Mouse (Mus musculus): ENCODE measurements around the gene Sik3. TPM values are rescaled to one million over a fixed set of nuclear protein-coding genes. Genes with fewer than 3 reads are reported as not detected.

Sik3 gene
- polyA plus RNA-seq, 1 experiment from 2014 or later: 9.8 TPM

- Histone ChIP-seq H3K4me1 (peaks cover under 1% of the 10 kb centered on the region; the same call in 1 of the 2 replicates), H3K9me3 (no peaks in the 10 kb centered on the region), H3K9ac (no peak overlapping the region), H3K27me3 (peaks cover 2% of the 10 kb centered on the region; the same call in 1 of the 2 replicates), H3K27ac (no peak overlapping the region), H3K36me3 (replicated peaks) (no peaks in the 10 kb centered on the region), H3K4me3 (replicated peaks) (no peak overlapping the region), H3K4me2 (no peak overlapping the region)
- no peak for ATAC-seq (ENCODE audit: low FRiP score)
- 58% methylated on average over 5 of the region's 5 CpGs for WGBS
Observed at GRCm38 (mm10) chr9:46006224-46006623, 6.4 kb upstream of the Sik3 start.

GRCm38 (mm10) chr9:46008931-46009668, 3.5 kb upstream of the Sik3 start:
- H3K9ac ChIP-seq: no peak overlapping the region
- peaks cover 4% of the 10 kb centered on the region; the same call in 1 of the 2 replicates for H3K27me3 ChIP-seq
- WGBS: 82% methylated on average over 7 of the region's 7 CpGs
- H3K4me1 ChIP-seq: peaks cover 21% of the 10 kb centered on the region
- no peak overlapping the region for H3K4me2 ChIP-seq
- no peaks in the 10 kb centered on the region for H3K9me3 ChIP-seq
- H3K27ac ChIP-seq: no peak overlapping the region
- no peak for ATAC-seq (ENCODE audit: low FRiP score)
- no peak overlapping the region for H3K4me3 ChIP-seq (replicated peaks)
- H3K36me3 ChIP-seq (replicated peaks): no peaks in the 10 kb centered on the region

- no peaks in the 10 kb centered on the region for H3K9me3 ChIP-seq
- ATAC-seq (ENCODE audit: low FRiP score): no peak
- H3K36me3 ChIP-seq (replicated peaks): no peaks in the 10 kb centered on the region
- no peak overlapping the region for H3K4me3 ChIP-seq (replicated peaks)
- H3K4me1 ChIP-seq: peaks cover 26% of the 10 kb centered on the region
- no peak overlapping the region for H3K4me2 ChIP-seq
- peaks cover 4% of the 10 kb centered on the region; the same call in 1 of the 2 replicates for H3K27me3 ChIP-seq
- WGBS: 86% methylated on average over 1 of the region's 1 CpGs
- no peak overlapping the region for H3K9ac ChIP-seq
- H3K27ac ChIP-seq: no peak overlapping the region
Observed at GRCm38 (mm10) chr9:46009669-46009983, 3.0 kb upstream of the Sik3 start.

- peaks cover 42% of the 10 kb centered on the region for H3K4me1 ChIP-seq
- peak overlapping the region; percentile 79 for H3K4me2 ChIP-seq
- H3K9ac ChIP-seq: no peak overlapping the region
- no peak overlapping the region for H3K4me3 ChIP-seq (replicated peaks)
- ATAC-seq (ENCODE audit: low FRiP score): no peak
- WGBS: 54% methylated on average over 3 of the region's 3 CpGs
- no peaks in the 10 kb centered on the region for H3K36me3 ChIP-seq (replicated peaks)
- no peak overlapping the region for H3K27ac ChIP-seq
- H3K9me3 ChIP-seq: no peaks in the 10 kb centered on the region
- peaks cover 4% of the 10 kb centered on the region; the same call in 1 of the 2 replicates for H3K27me3 ChIP-seq
Observed at GRCm38 (mm10) chr9:46011094-46011970, 1.3 kb upstream of the Sik3 start.

- Histone ChIP-seq H3K9me3 (no peaks in the 10 kb centered on the region), H3K9ac (peak overlapping the region; percentile 95), H3K4me3 (replicated peaks) (peak overlapping the region; percentile 95), H3K27me3 (peaks cover 4% of the 10 kb centered on the region; the same call in 1 of the 2 replicates), H3K27ac (peak overlapping the region; percentile 85), H3K4me2 (peak overlapping the region; percentile 79), H3K36me3 (replicated peaks) (no peaks in the 10 kb centered on the region), H3K4me1 (peaks cover 47% of the 10 kb centered on the region)
- under 1% methylated on average over 45 of the region's 46 CpGs for WGBS
- peak; percentile 63 for ATAC-seq (ENCODE audit: low FRiP score)
Observed at GRCm38 (mm10) chr9:46013009-46013586, 478 bp downstream of the Sik3 start.

GRCm38 (mm10) chr9:46013616-46014015, 996 bp downstream of the Sik3 start:
- WGBS: 2% methylated on average over 5 of the region's 5 CpGs
- Histone ChIP-seq H3K4me1 (peaks cover 47% of the 10 kb centered on the region), H3K4me3 (replicated peaks) (peak overlapping the region; percentile 95), H3K9me3 (no peaks in the 10 kb centered on the region), H3K36me3 (replicated peaks) (no peaks in the 10 kb centered on the region), H3K9ac (peak overlapping the region; percentile 95), H3K4me2 (peak overlapping the region; percentile 79), H3K27ac (peak overlapping the region; percentile 85), H3K27me3 (peaks cover 4% of the 10 kb centered on the region; the same call in 1 of the 2 replicates)
- ATAC-seq (ENCODE audit: low FRiP score): no peak

- H3K9ac ChIP-seq: no peak overlapping the region
- H3K4me1 ChIP-seq: peaks cover 47% of the 10 kb centered on the region
- ATAC-seq (ENCODE audit: low FRiP score): no peak
- peak overlapping the region; percentile 95 for H3K4me3 ChIP-seq (replicated peaks)
- H3K27me3 ChIP-seq: peaks cover 4% of the 10 kb centered on the region; the same call in 1 of the 2 replicates
- no peaks in the 10 kb centered on the region for H3K36me3 ChIP-seq (replicated peaks)
- under 1% methylated on average over 10 of the region's 10 CpGs for WGBS
- peak overlapping the region; percentile 79 for H3K4me2 ChIP-seq
- no peaks in the 10 kb centered on the region for H3K9me3 ChIP-seq
- no peak overlapping the region for H3K27ac ChIP-seq
Observed at GRCm38 (mm10) chr9:46014251-46014681, 1.6 kb downstream of the Sik3 start.

GRCm38 (mm10) chr9:46015081-46015551, 2.5 kb downstream of the Sik3 start:
- no peaks in the 10 kb centered on the region for H3K36me3 ChIP-seq (replicated peaks)
- H3K4me1 ChIP-seq: peaks cover 47% of the 10 kb centered on the region
- no peak for ATAC-seq (ENCODE audit: low FRiP score)
- H3K4me2 ChIP-seq: peak overlapping the region; percentile 79
- peak overlapping the region; percentile 33; the same call in 1 of the 2 replicates for H3K9ac ChIP-seq
- H3K27ac ChIP-seq: peak overlapping the region; percentile 59
- H3K4me3 ChIP-seq (replicated peaks): peak overlapping the region; percentile 8
- H3K27me3 ChIP-seq: peaks cover 4% of the 10 kb centered on the region; the same call in 1 of the 2 replicates
- H3K9me3 ChIP-seq: no peaks in the 10 kb centered on the region
- 42% methylated on average over 8 of the region's 8 CpGs for WGBS

GRCm38 (mm10) chr9:46015831-46016230, 3.2 kb downstream of the Sik3 start:
- ATAC-seq (ENCODE audit: low FRiP score): no peak
- peak overlapping the region; percentile 59; the same call in 1 of the 2 replicates for H3K27ac ChIP-seq
- H3K36me3 ChIP-seq (replicated peaks): 0 out of 2 replicates have a peak, but pooled peaks cover 2% of the 10 kb centered on the region
- peak overlapping the region; percentile 79 for H3K4me2 ChIP-seq
- no peaks in the 10 kb centered on the region for H3K9me3 ChIP-seq
- no peak overlapping the region for H3K4me3 ChIP-seq (replicated peaks)
- 14% methylated on average over 9 of the region's 9 CpGs for WGBS
- H3K9ac ChIP-seq: no peak overlapping the region
- peaks cover 4% of the 10 kb centered on the region; the same call in 1 of the 2 replicates for H3K27me3 ChIP-seq
- H3K4me1 ChIP-seq: peaks cover 47% of the 10 kb centered on the region

GRCm38 (mm10) chr9:46016417-46016816, 3.8 kb downstream of the Sik3 start:
- 52% methylated on average over 4 of the region's 4 CpGs for WGBS
- no peak for ATAC-seq (ENCODE audit: low FRiP score)

GRCm38 (mm10) chr9:46018316-46018715, 5.7 kb downstream of the Sik3 start:
- Histone ChIP-seq H3K27ac (no peak overlapping the region), H3K27me3 (no peaks in the 10 kb centered on the region), H3K9me3 (no peaks in the 10 kb centered on the region), H3K4me2 (no peak overlapping the region), H3K4me1 (peaks cover 34% of the 10 kb centered on the region), H3K4me3 (replicated peaks) (no peak overlapping the region), H3K36me3 (replicated peaks) (0 out of 2 replicates have a peak, but pooled peaks cover 4% of the 10 kb centered on the region), H3K9ac (no peak overlapping the region)
- no peak for ATAC-seq (ENCODE audit: low FRiP score)
- 95% methylated on average over 6 of the region's 6 CpGs for WGBS

More at GRCm38 (mm10) chr9:46016417-46016816, 3.8 kb downstream of the Sik3 start:
- Histone ChIP-seq H3K4me1 (peaks cover 44% of the 10 kb centered on the region), H3K27ac (peak overlapping the region; percentile 15; the same call in 1 of the 2 replicates), H3K36me3 (replicated peaks) (0 out of 2 replicates have a peak, but pooled peaks cover 4% of the 10 kb centered on the region), H3K9ac (0 out of 2 replicates have a peak overlapping the region, but pooled peaks have one; percentile 1), H3K4me3 (replicated peaks) (no peak overlapping the region), H3K27me3 (peaks cover under 1% of the 10 kb centered on the region; the same call in 1 of the 2 replicates), H3K9me3 (no peaks in the 10 kb centered on the region), H3K4me2 (peak overlapping the region; percentile 79)
